Mouse (Mus musculus) limb, embryonic 11.5 days (tissue): Measurements from ENCODE around the gene Cpeb3. TPM values are rescaled to one million over a fixed set of nuclear protein-coding genes. Genes with fewer than 3 reads are reported as not detected.

Experiments used
- ATAC-seq: fragments of 200-750 bp; cut with Nextera tagmentation; 2 replicates; pipeline ENCODE4 v1.8.0; 2017; ENCODE audit warnings: low read depth; ENCODE audit not compliant: insufficient number of reproducible peaks, low FRiP score, low TSS enrichment
- DNase-seq: peaks from one replicate; pipeline ENCODE4 v3.0.0-alpha.2; 2015; ENCODE audit warnings: low spot score
- H3K27ac ChIP-seq: fragments of 300-500 bp; sonication (generic); replicated peaks from 2 replicates; pipeline ENCODE4 v1.5.1; 2014; ENCODE audit warnings: low read depth, mild to moderate bottlenecking, low read length
- H3K27me3 ChIP-seq: fragments of 300-500 bp; sonication (generic); 2 replicates; pipeline ENCODE4 v1.6.1; 2014; ENCODE audit warnings: mild to moderate bottlenecking, low read length, mixed read lengths; ENCODE audit not compliant: control insufficient read depth, insufficient read depth
- H3K36me3 ChIP-seq: fragments of 300-500 bp; sonication (generic); 2 replicates; pipeline ENCODE4 v1.6.1; 2014; ENCODE audit warnings: mild to moderate bottlenecking, low read length, moderate library complexity, mixed read lengths; ENCODE audit not compliant: control insufficient read depth, insufficient read depth
- H3K4me1 ChIP-seq: fragments of 300-500 bp; sonication (generic); 2 replicates; pipeline ENCODE4 v1.6.1; 2014; ENCODE audit warnings: low read length, mixed read lengths; ENCODE audit not compliant: control insufficient read depth, insufficient read depth
- H3K4me2 ChIP-seq: fragments of 300-500 bp; sonication (generic); 2 replicates; pipeline ENCODE4 v1.6.1; 2014; ENCODE audit warnings: low read depth, mild to moderate bottlenecking, moderate library complexity; ENCODE audit not compliant: severe bottlenecking
- H3K4me3 ChIP-seq: fragments of 300-500 bp; sonication (generic); 2 replicates; pipeline ENCODE4 v1.5.1; 2014; ENCODE audit warnings: low read depth, low read length
- H3K9ac ChIP-seq: fragments of 300-500 bp; sonication (generic); 2 replicates; pipeline ENCODE4 v1.6.1; 2014; ENCODE audit warnings: mild to moderate bottlenecking, low read length
- H3K9me3 ChIP-seq: fragments of 300-500 bp; sonication (generic); 2 replicates; pipeline ENCODE4 v1.6.1; 2016; ENCODE audit warnings: low read length; ENCODE audit not compliant: control insufficient read depth
- WGBS: fragments of 180-500 bp; shearing (Covaris S2); extraction: QIAGEN DNeasy Blood & Tissue Kit; methylation state at CpG from one replicate; pipeline ENCODE4 v1.1.7; 2014; 5-methylcytosine and 5-hydroxymethylcytosine counted together
- polyA plus RNA-seq: library from polyadenylated mRNA; unstranded; fragments of >200 nt; fragmentation: Nextera tagmentation; extraction: Ambion mirVana; gene quantifications from 2 replicates; pipeline ENCODE4 v1.2.1, GENCODE M21; 2014

Cpeb3 gene
- polyA plus RNA-seq, 1 experiment from 2014 or later, result 0.68 TPM

DNA sequence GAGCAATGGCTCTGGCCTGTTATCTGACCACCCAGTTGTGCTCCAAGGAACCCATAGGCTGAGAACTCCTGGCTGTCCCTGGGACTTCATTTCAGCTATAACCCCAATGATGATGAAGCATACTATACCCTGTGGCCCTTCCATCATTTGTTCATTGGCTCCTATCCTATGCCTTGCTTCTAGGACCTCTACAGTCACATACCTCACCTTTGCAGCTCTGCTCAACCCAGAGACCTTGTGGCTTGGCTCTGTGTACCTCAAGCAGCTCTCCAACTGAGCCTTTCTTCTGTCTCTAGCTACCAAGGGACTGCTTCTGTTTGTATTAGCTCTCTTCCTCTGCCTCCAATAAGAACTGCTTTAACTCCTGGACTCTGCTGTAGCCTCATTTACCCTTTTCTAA, 83.4 kb downstream of the Cpeb3 start:
- no peaks in the 10 kb centered on the region for H3K9me3 ChIP-seq
- no peak overlapping the region for H3K4me2 ChIP-seq
- no peak overlapping the region for H3K4me3 ChIP-seq
- H3K27me3 ChIP-seq, result no peaks in the 10 kb centered on the region
- ATAC-seq, result no peak
- H3K9ac ChIP-seq, result no peak overlapping the region
- H3K27ac ChIP-seq, result no peak overlapping the region
- no peaks in the 10 kb centered on the region for H3K36me3 ChIP-seq
- DNase-seq, result no peak
- H3K4me1 ChIP-seq, result no peaks in the 10 kb centered on the region

DNA sequence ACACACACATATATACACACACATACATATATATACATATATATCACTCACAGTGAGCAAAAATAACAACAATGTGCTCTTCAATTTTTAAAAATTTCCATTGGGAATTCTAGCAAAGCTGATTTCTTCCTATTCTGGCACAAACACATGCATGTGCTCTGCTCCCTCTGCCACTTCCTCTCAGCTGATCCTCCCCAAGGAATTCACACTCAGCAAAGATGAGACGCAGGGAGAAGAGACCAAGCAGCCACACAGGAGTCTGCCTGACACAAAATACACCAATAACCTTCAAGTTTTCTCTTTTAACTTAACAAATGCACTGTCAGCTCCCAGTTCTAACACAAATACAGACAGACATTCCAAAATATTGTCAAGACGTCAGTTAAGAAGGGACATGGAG, 89.1 kb downstream of the Cpeb3 start:
- Histone ChIP-seq H3K36me3 (no peaks in the 10 kb centered on the region), H3K9me3 (no peaks in the 10 kb centered on the region), H3K4me1 (no peaks in the 10 kb centered on the region), H3K4me3 (no peak overlapping the region), H3K9ac (no peak overlapping the region), H3K4me2 (no peak overlapping the region), H3K27ac (no peak overlapping the region), H3K27me3 (no peaks in the 10 kb centered on the region)
- no peak for ATAC-seq
- no peak for DNase-seq
- 76% methylated on average over 2 of the region's 2 CpGs for WGBS

DNA sequence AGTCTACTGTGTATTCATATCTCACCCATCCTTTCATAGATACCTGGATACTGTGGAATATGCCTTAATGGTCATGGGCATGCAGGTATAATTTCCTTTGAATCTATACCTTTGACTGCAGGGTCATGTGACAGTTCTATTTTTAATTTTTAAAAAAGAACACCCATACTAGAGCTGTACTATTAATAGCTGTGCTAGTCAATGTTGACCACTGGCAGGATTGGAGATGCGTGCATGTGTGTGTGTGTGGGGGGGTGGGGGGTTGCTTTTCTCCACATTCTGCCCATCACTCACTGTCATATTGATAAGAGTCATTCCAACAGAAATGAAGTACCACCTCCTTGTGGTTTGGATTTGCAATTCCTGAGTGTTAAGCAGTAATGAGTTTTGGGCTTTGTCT, 92.6 kb downstream of the Cpeb3 start:
- DNase-seq (no peak), ATAC-seq (no peak)
- no peak overlapping the region for H3K4me2 ChIP-seq
- WGBS, result 94% methylated on average over 1 of the region's 1 CpGs
- H3K4me1 ChIP-seq, result no peaks in the 10 kb centered on the region
- H3K9me3 ChIP-seq, result no peaks in the 10 kb centered on the region
- no peaks in the 10 kb centered on the region for H3K36me3 ChIP-seq
- H3K4me3 ChIP-seq, result no peak overlapping the region
- no peaks in the 10 kb centered on the region for H3K27me3 ChIP-seq
- H3K27ac ChIP-seq, result no peak overlapping the region
- no peak overlapping the region for H3K9ac ChIP-seq

DNA sequence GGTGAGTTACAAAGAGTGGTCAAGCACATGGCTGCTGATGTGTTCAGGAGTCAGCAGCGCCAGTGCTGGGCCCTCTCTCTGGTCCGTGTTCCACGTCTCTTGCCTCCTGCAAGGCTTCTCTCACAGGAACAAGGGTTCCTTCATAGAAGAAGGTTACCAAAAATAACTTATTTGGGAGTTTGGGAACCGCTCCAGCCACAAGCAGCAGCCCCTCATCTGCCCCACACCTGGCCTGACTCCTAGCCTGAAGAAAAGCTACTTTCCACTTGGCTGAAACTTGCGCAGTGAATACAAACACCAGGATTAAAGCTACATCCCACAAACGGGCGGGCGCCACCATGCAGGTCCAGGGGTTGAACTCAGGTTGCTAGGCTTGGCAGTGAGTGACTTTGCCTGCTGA, 93.0 kb downstream of the Cpeb3 start:
- 90% methylated on average over 8 of the region's 8 CpGs for WGBS

DNA sequence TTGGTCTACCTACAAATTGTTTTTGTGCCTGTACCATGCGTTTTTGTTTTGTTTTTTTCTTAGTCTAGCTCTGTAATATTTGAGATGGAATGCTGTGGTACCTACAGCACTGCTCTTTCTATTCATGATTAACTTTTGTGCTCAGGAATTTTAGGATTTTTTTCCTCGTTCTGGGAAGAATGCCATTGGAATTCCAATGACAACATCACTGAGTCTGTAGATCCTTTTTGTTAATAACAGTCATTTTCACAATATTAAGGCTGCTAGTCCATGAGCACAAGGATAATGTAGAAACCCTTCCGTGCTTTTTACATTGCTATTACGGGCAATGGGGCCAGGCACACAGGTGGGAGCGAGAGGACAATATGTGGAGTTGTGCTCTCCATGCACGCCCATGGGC, 96.6 kb downstream of the Cpeb3 start:
- ATAC-seq (no peak), DNase-seq (no peak)
- no peak overlapping the region for H3K4me2 ChIP-seq
- H3K36me3 ChIP-seq, result no peaks in the 10 kb centered on the region
- no peak overlapping the region for H3K27ac ChIP-seq
- H3K9me3 ChIP-seq, result no peaks in the 10 kb centered on the region
- 88% methylated on average over 6 of the region's 6 CpGs for WGBS
- no peaks in the 10 kb centered on the region for H3K4me1 ChIP-seq
- no peaks in the 10 kb centered on the region for H3K27me3 ChIP-seq
- no peak overlapping the region for H3K4me3 ChIP-seq
- H3K9ac ChIP-seq, result no peak overlapping the region

More for the DNA sequence above, 93.0 kb downstream of the Cpeb3 start:
- H3K9me3 ChIP-seq, result no peaks in the 10 kb centered on the region
- no peak for DNase-seq
- H3K27ac ChIP-seq, result no peak overlapping the region
- ATAC-seq, result no peak
- no peak overlapping the region for H3K9ac ChIP-seq
- H3K4me1 ChIP-seq, result no peaks in the 10 kb centered on the region
- no peaks in the 10 kb centered on the region for H3K27me3 ChIP-seq
- no peak overlapping the region for H3K4me3 ChIP-seq
- H3K36me3 ChIP-seq, result no peaks in the 10 kb centered on the region
- H3K4me2 ChIP-seq, result no peak overlapping the region

DNA sequence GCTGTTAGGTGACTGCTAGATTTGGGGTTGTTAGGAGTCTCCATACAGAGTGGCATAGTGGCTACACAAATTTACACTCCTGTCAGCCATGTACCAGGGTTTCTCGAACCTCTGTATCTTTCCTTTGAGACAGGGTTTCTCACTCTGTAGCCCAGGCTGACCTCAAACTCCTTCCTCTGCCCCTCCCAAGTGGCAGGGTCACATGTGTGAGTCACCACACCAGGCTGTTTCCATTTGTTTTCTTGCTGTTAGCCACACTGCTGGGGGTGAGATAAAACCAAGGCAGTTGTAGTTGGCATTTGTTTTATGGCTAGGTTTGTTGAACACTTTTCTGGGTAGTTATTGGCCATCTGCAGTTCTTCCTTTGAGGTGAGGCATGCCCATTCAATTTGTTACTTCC, 97.9 kb downstream of the Cpeb3 start:
- DNase-seq (no peak), ATAC-seq (no peak)
- Histone ChIP-seq H3K9ac (no peak overlapping the region), H3K4me2 (no peak overlapping the region), H3K4me3 (no peak overlapping the region), H3K9me3 (no peaks in the 10 kb centered on the region), H3K4me1 (no peaks in the 10 kb centered on the region), H3K27me3 (no peaks in the 10 kb centered on the region), H3K27ac (no peak overlapping the region), H3K36me3 (no peaks in the 10 kb centered on the region)
- 57% methylated on average over 1 of the region's 1 CpGs for WGBS

DNA sequence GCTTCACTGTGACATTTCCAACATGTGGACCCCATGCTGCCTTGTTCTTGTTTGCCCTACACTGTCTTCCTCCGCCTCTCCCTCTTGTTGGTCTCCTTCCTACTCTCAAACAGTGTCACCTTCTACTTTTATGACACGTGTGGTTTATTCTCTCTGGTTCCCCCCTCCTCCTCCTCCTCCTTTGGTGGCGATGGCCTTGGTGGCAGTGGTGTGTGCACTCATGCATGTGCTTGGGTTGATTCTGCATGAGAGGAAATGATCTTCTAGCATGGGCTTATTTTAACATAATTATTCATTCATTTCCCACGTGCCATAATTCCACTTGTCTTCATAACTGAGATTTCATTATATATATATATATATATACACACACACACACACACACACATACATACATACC, 98.5 kb downstream of the Cpeb3 start:
- DNase-seq (no peak), ATAC-seq (no peak)
- Histone ChIP-seq H3K27me3 (no peaks in the 10 kb centered on the region), H3K9ac (no peak overlapping the region), H3K4me2 (no peak overlapping the region), H3K9me3 (no peaks in the 10 kb centered on the region), H3K4me3 (no peak overlapping the region), H3K27ac (no peak overlapping the region), H3K4me1 (no peaks in the 10 kb centered on the region), H3K36me3 (no peaks in the 10 kb centered on the region)
- 88% methylated on average over 4 of the region's 4 CpGs for WGBS

DNA sequence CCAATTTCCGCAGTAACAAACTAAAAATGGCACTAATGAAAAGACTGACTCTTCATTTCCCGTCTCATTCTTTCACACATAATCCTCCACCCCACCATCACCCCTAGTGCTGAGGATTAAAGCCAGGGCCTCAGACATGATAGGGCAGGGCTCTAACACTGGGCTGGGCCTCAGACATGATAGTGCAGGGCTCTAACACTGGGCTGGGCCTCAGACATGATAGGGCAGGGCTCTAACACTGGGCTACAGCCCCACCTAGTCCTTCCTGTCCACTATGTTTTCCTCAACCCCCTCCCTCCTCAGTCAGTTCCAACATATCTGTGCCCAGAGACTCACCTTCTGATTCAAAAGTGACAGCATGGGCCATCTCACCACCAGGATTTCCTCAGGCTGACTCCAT, 107.7 kb downstream of the Cpeb3 start:
- DNase-seq (no peak), ATAC-seq (no peak)
- Histone ChIP-seq H3K27me3 (no peaks in the 10 kb centered on the region), H3K4me1 (no peaks in the 10 kb centered on the region), H3K4me3 (no peak overlapping the region), H3K9me3 (no peaks in the 10 kb centered on the region), H3K36me3 (no peaks in the 10 kb centered on the region), H3K9ac (no peak overlapping the region), H3K27ac (no peak overlapping the region), H3K4me2 (no peak overlapping the region)
- 87% methylated on average over 2 of the region's 2 CpGs for WGBS

DNA sequence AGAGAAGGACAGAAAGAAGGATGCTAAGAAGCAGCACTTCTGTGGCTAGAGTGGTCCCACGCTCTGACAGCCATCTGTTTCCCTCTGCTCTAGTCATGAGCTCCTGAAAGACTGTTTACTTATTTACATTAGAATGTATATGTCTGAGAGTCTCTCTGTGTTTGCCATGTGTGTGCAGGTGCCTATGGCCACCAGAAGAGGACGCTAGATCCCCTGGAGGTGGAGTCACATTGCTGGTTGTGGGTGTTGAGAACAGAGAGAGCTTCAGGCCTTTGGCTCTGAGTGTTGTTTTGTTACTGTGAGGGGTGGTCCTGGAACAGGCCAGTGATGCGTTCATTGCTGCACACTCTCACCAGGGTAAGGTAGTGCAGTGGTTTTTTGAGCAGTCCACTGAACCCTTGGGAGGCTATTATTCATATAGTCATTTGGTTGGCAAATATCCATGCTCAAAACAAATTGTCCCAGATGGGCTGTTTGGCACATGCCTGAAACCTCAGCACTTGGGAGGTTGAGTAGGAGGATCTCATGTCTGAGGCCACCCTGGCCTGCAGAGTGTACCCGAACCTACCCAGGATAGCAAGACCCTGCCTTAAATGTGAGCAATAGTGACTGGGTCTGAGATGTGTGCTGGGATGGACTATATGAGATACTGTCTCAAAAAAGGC, 112.6 kb downstream of the Cpeb3 start:
- Histone ChIP-seq H3K4me1 (no peaks in the 10 kb centered on the region), H3K27me3 (no peaks in the 10 kb centered on the region), H3K36me3 (no peaks in the 10 kb centered on the region), H3K9ac (no peak overlapping the region), H3K27ac (no peak overlapping the region), H3K4me3 (no peak overlapping the region), H3K4me2 (no peak overlapping the region), H3K9me3 (no peaks in the 10 kb centered on the region)
- no peak for ATAC-seq
- DNase-seq, result no peak
- 77% methylated on average over 4 of the region's 4 CpGs for WGBS
